Mouse (Mus musculus): ENCODE data around the gene Ocm. TPM values are rescaled to one million over a fixed set of nuclear protein-coding genes. Genes with fewer than 3 reads are reported as not detected.

Gene Ocm
- polyA plus RNA-seq, 1 experiment, result 1.1 TPM

GRCm38 (mm10) chr5:144002461-144003192, 23.8 kb downstream of the Ocm start:
- DNase-seq (ENCODE audit: extremely low spot score in 1 of 2, low spot score in 1 of 2), result no peak

- no peak for DNase-seq (ENCODE audit: extremely low spot score in 1 of 2, low spot score in 1 of 2)
Measured at GRCm38 (mm10) chr5:143999409-143999808, 27.1 kb downstream of the Ocm start.

GRCm38 (mm10) chr5:143994632-143995365, 31.7 kb downstream of the Ocm start:
- DNase-seq (ENCODE audit: extremely low spot score in 1 of 2, low spot score in 1 of 2), result peak in 1 of 2 experiments; percentile 29

GRCm38 (mm10) chr5:143993849-143994248, 32.6 kb downstream of the Ocm start:
- DNase-seq (ENCODE audit: extremely low spot score in 1 of 2, low spot score in 1 of 2), result no peak

GRCm38 (mm10) chr5:143993260-143993659, 33.2 kb downstream of the Ocm start:
- DNase-seq (ENCODE audit: extremely low spot score in 1 of 2, low spot score in 1 of 2), result no peak

GRCm38 (mm10) chr5:143992661-143993060, 33.8 kb downstream of the Ocm start:
- no peak for DNase-seq (ENCODE audit: extremely low spot score in 1 of 2, low spot score in 1 of 2)

- no peak for DNase-seq (ENCODE audit: extremely low spot score in 1 of 2, low spot score in 1 of 2)
Measured at GRCm38 (mm10) chr5:143990086-143990485, 36.4 kb downstream of the Ocm start.

- no peak for DNase-seq (ENCODE audit: extremely low spot score in 1 of 2, low spot score in 1 of 2)
Measured at GRCm38 (mm10) chr5:143989046-143989445, 37.4 kb downstream of the Ocm start.

- no peak for DNase-seq (ENCODE audit: extremely low spot score in 1 of 2, low spot score in 1 of 2)
Measured at GRCm38 (mm10) chr5:143987596-143987995, 38.9 kb downstream of the Ocm start.

GRCm38 (mm10) chr5:143985381-143985780, 41.1 kb downstream of the Ocm start:
- DNase-seq (ENCODE audit: extremely low spot score in 1 of 2, low spot score in 1 of 2), result no peak

- DNase-seq (ENCODE audit: extremely low spot score in 1 of 2, low spot score in 1 of 2), result no peak
Measured at GRCm38 (mm10) chr5:143982361-143982760, 44.1 kb downstream of the Ocm start.

GRCm38 (mm10) chr5:143980858-143981257, 45.6 kb downstream of the Ocm start:
- no peak for DNase-seq (ENCODE audit: extremely low spot score in 1 of 2, low spot score in 1 of 2)

- DNase-seq (ENCODE audit: extremely low spot score in 1 of 2, low spot score in 1 of 2), result no peak
Measured at GRCm38 (mm10) chr5:143976726-143977431, 49.6 kb downstream of the Ocm start.

- DNase-seq (ENCODE audit: extremely low spot score in 1 of 2, low spot score in 1 of 2), result no peak
Measured at GRCm38 (mm10) chr5:143976232-143976631, 50.2 kb downstream of the Ocm start.

GRCm38 (mm10) chr5:143975631-143975933, 50.9 kb downstream of the Ocm start:
- no peak for DNase-seq (ENCODE audit: extremely low spot score in 1 of 2, low spot score in 1 of 2)

GRCm38 (mm10) chr5:143974931-143975630, 51.4 kb downstream of the Ocm start:
- DNase-seq (ENCODE audit: extremely low spot score in 1 of 2, low spot score in 1 of 2), result peak in 1 of 2 experiments; percentile 76

GRCm38 (mm10) chr5:143972628-143973027, 53.8 kb downstream of the Ocm start:
- no peak for DNase-seq (ENCODE audit: extremely low spot score in 1 of 2, low spot score in 1 of 2)
